Mouse (Mus musculus): ENCODE measurements at regions not wholly inside any gene's neighbourhood (a gene's known extent, or its start where the extent isn't known, plus 50 kb on each side); places are given as distances from the start of the nearest gene placed in this dataset.

GRCm38 (mm10) chr14:58392055-58392726 is 321.8 kb downstream of the Fgf9 start:
- Histone ChIP-seq H3K4me3 (ENCODE audit: low read depth, low read length) (no peak overlapping the region), H3K27ac (ENCODE audit: low read depth, low read length) (no peak overlapping the region), H3K4me1 (replicated peaks; ENCODE audit: control insufficient read depth, insufficient read depth, low read length) (no peaks in the 10 kb centered on the region), H3K9me3 (ENCODE audit: control insufficient read depth) (no peaks in the 10 kb centered on the region), H3K9ac (ENCODE audit: low read depth, low read length) (no peak overlapping the region), H3K27me3 (replicated peaks; ENCODE audit: control insufficient read depth, insufficient read depth, low read length) (no peaks in the 10 kb centered on the region), H3K4me2 (replicated peaks; ENCODE audit: low read depth) (no peak overlapping the region), H3K36me3 (ENCODE audit: control insufficient read depth, insufficient read depth) (no peaks in the 10 kb centered on the region)
- WGBS = 63% methylated on average over 9 of the region's 9 CpGs
- no peak for ATAC-seq
- TF ChIP-seq CTCF (IDR thresholded peaks at IDR 0.05; ENCODE audit: low read depth) = no peak

- WGBS = 68% methylated on average over 2 of the region's 2 CpGs
- no peaks in the 10 kb centered on the region for H3K36me3 ChIP-seq (ENCODE audit: control insufficient read depth, insufficient read depth)
- no peak overlapping the region for H3K27ac ChIP-seq (ENCODE audit: low read depth, low read length)
- no peaks in the 10 kb centered on the region for H3K27me3 ChIP-seq (replicated peaks; ENCODE audit: control insufficient read depth, insufficient read depth, low read length)
- no peak overlapping the region for H3K4me3 ChIP-seq (ENCODE audit: low read depth, low read length)
- H3K9me3 ChIP-seq (ENCODE audit: control insufficient read depth) = no peaks in the 10 kb centered on the region
- no peak for TF ChIP-seq CTCF (IDR thresholded peaks at IDR 0.05; ENCODE audit: low read depth)
- no peak overlapping the region for H3K4me2 ChIP-seq (replicated peaks; ENCODE audit: low read depth)
- H3K9ac ChIP-seq (ENCODE audit: low read depth, low read length) = no peak overlapping the region
- no peak for ATAC-seq
- no peaks in the 10 kb centered on the region for H3K4me1 ChIP-seq (replicated peaks; ENCODE audit: control insufficient read depth, insufficient read depth, low read length)
These were observed 320.4 kb downstream of the Fgf9 start for GRCm38 (mm10) chr14:58390741-58391140.

- Histone ChIP-seq H3K27ac (ENCODE audit: low read depth, low read length) (no peak overlapping the region), H3K27me3 (replicated peaks; ENCODE audit: control insufficient read depth, insufficient read depth, low read length) (no peaks in the 10 kb centered on the region), H3K9me3 (ENCODE audit: control insufficient read depth) (no peaks in the 10 kb centered on the region), H3K36me3 (ENCODE audit: control insufficient read depth, insufficient read depth) (no peaks in the 10 kb centered on the region), H3K4me3 (ENCODE audit: low read depth, low read length) (no peak overlapping the region), H3K9ac (ENCODE audit: low read depth, low read length) (no peak overlapping the region), H3K4me2 (replicated peaks; ENCODE audit: low read depth) (no peak overlapping the region), H3K4me1 (replicated peaks; ENCODE audit: control insufficient read depth, insufficient read depth, low read length) (no peaks in the 10 kb centered on the region)
- WGBS = 64% methylated on average over 9 of the region's 9 CpGs
- ATAC-seq = no peak
- no peak for TF ChIP-seq CTCF (IDR thresholded peaks at IDR 0.05; ENCODE audit: low read depth)
These were observed 317.1 kb downstream of the Fgf9 start for GRCm38 (mm10) chr14:58387348-58388000.

- Histone ChIP-seq H3K27ac (ENCODE audit: low read depth, low read length) (no peak overlapping the region), H3K4me1 (replicated peaks; ENCODE audit: control insufficient read depth, insufficient read depth, low read length) (no peaks in the 10 kb centered on the region), H3K4me2 (replicated peaks; ENCODE audit: low read depth) (no peak overlapping the region), H3K36me3 (ENCODE audit: control insufficient read depth, insufficient read depth) (no peaks in the 10 kb centered on the region), H3K9ac (ENCODE audit: low read depth, low read length) (no peak overlapping the region), H3K4me3 (ENCODE audit: low read depth, low read length) (no peak overlapping the region), H3K9me3 (ENCODE audit: control insufficient read depth) (no peaks in the 10 kb centered on the region), H3K27me3 (replicated peaks; ENCODE audit: control insufficient read depth, insufficient read depth, low read length) (no peaks in the 10 kb centered on the region)
- peak; percentile 61 for TF ChIP-seq CTCF (IDR thresholded peaks at IDR 0.05; ENCODE audit: low read depth)
- no peak for ATAC-seq
These were observed 304.7 kb downstream of the Fgf9 start for GRCm38 (mm10) chr14:58375056-58375455.

- Histone ChIP-seq H3K9me3 (ENCODE audit: control insufficient read depth) (no peaks in the 10 kb centered on the region), H3K9ac (ENCODE audit: low read depth, low read length) (no peak overlapping the region), H3K36me3 (ENCODE audit: control insufficient read depth, insufficient read depth) (no peaks in the 10 kb centered on the region), H3K27ac (ENCODE audit: low read depth, low read length) (no peak overlapping the region), H3K27me3 (replicated peaks; ENCODE audit: control insufficient read depth, insufficient read depth, low read length) (no peaks in the 10 kb centered on the region), H3K4me1 (replicated peaks; ENCODE audit: control insufficient read depth, insufficient read depth, low read length) (no peaks in the 10 kb centered on the region), H3K4me2 (replicated peaks; ENCODE audit: low read depth) (no peak overlapping the region), H3K4me3 (ENCODE audit: low read depth, low read length) (no peak overlapping the region)
- ATAC-seq = no peak
- WGBS = 88% methylated on average over 2 of the region's 2 CpGs
- TF ChIP-seq CTCF (IDR thresholded peaks at IDR 0.05; ENCODE audit: low read depth) = no peak
These were observed 286.5 kb downstream of the Fgf9 start for GRCm38 (mm10) chr14:58356824-58357223.

- Histone ChIP-seq H3K4me3 (ENCODE audit: low read depth, low read length) (no peak overlapping the region), H3K4me1 (replicated peaks; ENCODE audit: control insufficient read depth, insufficient read depth, low read length) (no peaks in the 10 kb centered on the region), H3K27me3 (replicated peaks; ENCODE audit: control insufficient read depth, insufficient read depth, low read length) (no peaks in the 10 kb centered on the region), H3K9me3 (ENCODE audit: control insufficient read depth) (no peaks in the 10 kb centered on the region), H3K36me3 (ENCODE audit: control insufficient read depth, insufficient read depth) (no peaks in the 10 kb centered on the region), H3K9ac (ENCODE audit: low read depth, low read length) (no peak overlapping the region), H3K4me2 (replicated peaks; ENCODE audit: low read depth) (no peak overlapping the region), H3K27ac (ENCODE audit: low read depth, low read length) (no peak overlapping the region)
- no peak for ATAC-seq
- no peak for TF ChIP-seq CTCF (IDR thresholded peaks at IDR 0.05; ENCODE audit: low read depth)
These were observed 282.6 kb downstream of the Fgf9 start for GRCm38 (mm10) chr14:58352986-58353385.

All from intestine, postnatal 0 days (tissue).